Mouse (Mus musculus) embryo, embryonic 11 days (tissue): ENCODE results near the gene Prep.

Experiments used
- DNase-seq: peaks from one replicate; pipeline ENCODE4 v3.0.0-alpha.2; 2015

Prep gene

DNA sequence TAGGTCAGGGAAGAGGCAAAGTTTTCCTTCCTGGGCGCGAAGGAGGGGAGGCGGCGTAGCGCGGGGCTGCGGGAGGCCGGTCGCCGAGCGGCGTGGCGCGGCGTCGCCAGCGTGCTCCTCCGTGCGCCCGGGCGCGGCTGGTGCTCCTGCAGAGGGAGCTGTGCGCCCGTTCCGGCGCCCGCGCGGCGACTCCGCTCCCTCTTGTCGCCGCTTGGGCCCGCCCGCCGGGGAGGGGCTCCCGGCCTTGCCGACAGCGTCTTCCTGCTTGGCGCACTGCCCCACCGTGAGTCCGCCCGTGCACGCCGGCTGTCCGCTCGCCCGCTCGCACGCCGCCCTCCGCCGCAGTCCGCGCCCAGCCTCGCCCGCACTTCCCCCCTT lies at the start of gene Prep:
Gene Prep, plus strand, starts transcription at position 273 of the 378 bp plus-strand sequence.
- peak; percentile 95 for DNase-seq

DNA sequence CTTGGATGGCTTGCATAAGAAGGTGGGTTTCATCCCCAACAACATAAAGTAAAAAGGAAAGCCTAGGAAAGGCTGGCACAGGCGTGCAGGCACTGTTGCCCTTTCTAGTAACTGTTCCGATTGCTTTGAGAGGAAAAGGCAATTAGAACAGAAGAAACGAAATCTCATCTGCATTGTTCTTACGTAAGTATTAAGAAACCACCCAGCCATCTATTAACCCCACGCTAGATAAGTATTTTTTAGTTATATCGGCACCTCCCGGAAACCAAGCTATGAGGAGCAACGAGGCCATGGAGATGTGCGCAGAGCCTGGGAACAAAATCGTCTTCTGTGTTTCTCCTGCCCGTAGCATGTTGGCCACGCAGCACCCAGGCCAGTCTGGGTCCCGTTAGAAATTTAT lies 49.7 kb upstream of the Prep start:
- no peak for DNase-seq

DNA sequence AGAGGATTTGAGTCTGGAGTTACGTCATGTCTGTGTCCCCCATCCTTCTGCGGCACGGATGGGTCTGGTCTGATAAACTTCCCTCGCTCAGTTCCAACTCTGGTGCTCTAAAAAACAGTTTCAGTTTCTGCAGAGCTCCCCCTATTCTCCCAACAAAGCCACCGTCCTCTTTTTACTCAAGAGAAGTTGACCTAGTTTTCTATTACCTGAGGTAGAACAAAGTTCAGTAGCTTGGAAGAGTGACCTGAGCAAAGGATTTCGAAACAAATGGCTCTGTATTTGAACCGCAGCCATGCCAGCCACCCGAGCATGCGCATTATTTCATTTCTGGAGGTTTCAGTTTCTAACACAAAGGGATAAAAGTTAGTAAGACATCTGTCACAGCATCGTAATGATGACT lies 49.2 kb upstream of the Prep start:
- DNase-seq, result no peak

- DNase-seq, result no peak
Observed at GRCm38 (mm10) chr10:45019418-45019817, 47.6 kb upstream of the Prep start.

- DNase-seq, result no peak
Observed at GRCm38 (mm10) chr10:45019849-45020248, 47.2 kb upstream of the Prep start.

DNA sequence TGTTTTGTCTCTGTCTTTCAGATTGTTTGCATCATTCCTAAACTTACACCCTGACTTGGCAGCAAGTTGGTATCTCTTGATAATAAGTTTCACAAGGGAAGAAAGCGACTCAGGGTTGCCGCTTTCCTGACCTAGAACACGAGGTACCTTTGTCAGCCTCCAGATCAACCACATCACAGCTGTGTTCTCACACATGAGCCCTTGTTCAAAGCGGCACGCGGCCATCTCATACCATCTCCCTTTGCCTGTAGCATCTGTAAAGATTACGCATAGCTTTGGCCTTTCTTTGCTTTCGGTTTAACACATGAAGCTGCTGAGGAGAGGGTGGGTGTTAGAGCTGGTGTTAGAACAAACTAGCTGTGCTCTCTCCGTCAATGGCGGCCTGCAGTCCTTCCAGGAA lies 46.7 kb upstream of the Prep start:
- DNase-seq, result no peak

GRCm38 (mm10) chr10:45025184-45025583 lies 41.8 kb upstream of the Prep start:
- DNase-seq, result peak; percentile 49

DNA sequence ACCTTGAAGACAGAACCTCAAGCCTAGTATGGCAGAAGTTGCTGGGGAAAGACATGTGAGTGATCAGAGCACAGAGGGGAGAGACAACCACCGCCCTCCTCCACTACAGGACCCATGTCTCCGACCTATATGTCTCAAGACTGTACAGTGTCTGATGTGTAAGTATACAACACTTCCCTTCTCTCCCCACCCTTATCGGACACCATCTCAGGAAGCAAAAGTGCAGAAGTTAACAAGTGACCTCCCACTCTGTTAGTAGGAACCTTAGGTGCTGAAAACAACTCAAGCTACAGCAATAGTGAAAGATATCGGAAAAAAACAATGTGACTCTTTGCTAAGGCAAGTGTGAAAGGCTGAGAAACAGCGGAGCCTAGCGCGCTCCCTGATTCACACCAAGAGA lies 40.1 kb upstream of the Prep start:
- no peak for DNase-seq

DNA sequence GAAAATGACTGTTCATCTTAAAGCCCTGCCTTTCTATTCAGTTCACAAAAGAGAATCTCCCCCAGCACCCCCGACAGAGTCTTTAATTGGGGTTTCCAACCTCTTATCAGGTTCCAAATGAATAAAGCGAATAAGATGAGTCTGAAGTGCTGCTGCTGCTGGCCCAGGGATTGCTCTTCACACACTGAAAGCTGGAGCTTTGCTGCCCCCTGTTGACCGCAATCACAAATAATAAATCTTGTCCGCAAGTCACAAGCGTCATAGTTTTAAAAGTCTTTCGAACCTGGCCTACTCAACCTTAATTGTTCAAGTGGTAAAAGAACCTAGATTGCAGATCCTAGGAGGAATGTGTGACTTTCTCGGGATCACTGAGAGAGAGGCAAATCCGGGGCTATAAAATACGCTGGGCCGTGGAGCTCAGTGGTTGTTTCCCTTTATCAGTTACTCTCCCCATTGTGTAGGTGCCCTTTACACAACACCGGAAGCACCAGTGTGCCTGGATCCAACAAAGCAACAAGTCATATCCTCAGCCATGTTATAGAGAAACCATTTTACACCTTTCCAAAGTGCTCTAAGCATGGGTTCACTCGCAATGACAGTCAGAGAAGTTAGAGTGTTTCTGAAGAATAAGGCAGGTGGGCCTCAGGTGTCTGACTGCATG lies 21.6 kb upstream of the Prep start:
- DNase-seq, result peak; percentile 85

DNA sequence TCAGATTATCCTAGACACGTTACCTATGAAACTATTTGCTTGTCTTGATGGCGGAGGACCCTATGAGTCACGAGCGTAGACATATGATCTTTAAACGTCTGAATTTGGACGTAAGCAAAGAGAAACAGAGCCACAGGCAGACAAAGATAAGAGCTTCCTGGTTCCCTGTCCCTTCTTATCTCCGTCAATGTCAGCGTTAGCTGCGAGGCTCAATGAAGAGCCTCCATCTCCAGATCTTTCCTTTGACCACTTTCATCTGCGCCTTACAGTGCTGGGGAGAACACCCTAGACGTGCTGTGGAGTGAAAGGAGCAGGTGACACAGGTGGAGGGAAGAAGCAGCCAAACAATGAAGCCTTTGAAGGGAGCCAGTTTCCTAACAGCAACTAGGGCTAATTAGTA lies 18.8 kb upstream of the Prep start:
- no peak for DNase-seq

DNA sequence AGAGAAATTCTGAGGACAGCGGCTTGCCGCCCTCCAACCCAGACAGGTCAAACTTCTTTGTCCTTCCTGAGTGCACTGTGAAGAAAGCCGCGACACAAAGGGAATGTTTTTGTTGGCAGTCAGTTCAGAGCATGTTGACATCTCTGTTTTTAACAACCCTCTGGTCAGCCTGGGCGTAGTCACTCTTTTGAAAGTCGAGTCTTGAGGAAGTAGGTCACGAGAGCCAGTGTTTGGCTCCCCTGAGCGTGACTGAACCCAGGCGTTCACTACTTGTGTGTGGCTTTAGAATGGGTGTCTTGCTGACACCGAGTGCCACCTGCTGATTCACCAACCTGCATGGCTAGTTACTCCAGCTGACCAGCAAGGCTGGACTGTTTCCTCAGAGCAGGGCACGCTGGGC lies 18.4 kb upstream of the Prep start:
- DNase-seq, result no peak

- peak; percentile 83 for DNase-seq
Observed at GRCm38 (mm10) chr10:45051125-45051744, 15.8 kb upstream of the Prep start.

DNA sequence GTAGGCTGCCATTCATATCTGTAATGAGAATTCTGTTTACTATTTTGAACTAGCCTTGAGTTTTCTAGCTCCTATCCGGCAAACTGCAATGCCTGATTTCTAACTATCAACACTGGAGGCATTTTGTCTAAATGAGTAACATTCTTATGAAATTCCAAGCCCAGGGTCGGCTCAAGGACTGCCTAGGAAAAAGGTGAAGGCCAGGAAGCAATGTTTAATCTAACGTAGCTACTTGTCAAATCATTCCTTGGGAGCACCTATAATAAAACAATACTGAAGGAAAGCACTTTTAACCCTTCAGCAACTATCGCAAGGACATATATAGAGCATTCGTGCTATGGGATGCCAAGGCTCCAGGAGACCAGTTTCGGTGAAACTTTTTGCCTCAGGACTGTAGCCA lies 8.6 kb upstream of the Prep start:
- DNase-seq, result no peak

GRCm38 (mm10) chr10:45060841-45061240 lies 6.2 kb upstream of the Prep start:
- no peak for DNase-seq

- DNase-seq, result peak; percentile 43
Observed at GRCm38 (mm10) chr10:45066131-45066930, 672 bp upstream of the Prep start.

DNA sequence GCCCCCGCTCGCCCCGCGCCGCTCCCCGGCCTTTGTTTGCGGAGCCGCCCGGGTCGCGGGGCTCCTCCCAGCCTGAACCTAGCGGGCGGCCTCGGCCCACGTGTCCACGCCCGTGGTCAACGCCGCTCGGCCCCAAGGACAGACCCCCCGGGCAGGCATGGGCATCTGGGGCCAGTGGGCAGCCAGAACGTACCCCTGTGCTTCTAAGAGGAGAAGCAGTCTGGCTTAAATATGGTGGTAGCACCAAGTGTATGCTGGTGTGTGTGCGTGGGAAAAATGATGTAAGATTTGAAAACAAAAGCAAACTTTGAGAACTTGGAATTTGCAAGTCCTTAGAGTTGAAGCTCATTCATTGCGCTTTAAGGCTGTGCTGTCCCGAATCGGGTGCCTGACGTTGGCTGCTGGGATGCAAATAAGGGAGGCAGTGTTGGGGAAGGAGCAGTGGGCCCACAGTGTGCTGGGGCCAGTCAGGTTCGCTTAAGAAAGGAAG lies 478 bp downstream of the Prep start:
- peak; percentile 65 for DNase-seq

GRCm38 (mm10) chr10:45069557-45069956 lies 2.6 kb downstream of the Prep start:
- DNase-seq, result no peak

DNA sequence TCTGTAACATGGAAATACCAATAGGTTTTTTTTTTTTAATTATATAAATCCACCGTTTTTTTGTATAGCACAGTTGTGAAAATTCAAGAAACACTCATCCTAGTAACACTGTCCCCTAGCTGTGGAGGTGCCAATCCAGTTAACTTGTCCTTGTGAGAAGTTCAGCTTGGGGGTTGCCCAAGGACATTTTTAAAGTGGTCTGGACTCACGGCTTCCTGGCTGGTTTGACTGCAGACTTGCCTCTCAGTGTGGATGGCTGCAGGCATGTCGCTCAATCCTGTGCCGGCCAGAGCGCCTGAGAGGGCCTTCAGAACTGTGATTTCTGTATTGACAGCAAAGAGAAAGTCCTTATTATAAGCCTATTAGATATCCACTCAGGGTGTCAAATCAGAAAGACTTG lies 3.4 kb downstream of the Prep start:
- no peak for DNase-seq

DNA sequence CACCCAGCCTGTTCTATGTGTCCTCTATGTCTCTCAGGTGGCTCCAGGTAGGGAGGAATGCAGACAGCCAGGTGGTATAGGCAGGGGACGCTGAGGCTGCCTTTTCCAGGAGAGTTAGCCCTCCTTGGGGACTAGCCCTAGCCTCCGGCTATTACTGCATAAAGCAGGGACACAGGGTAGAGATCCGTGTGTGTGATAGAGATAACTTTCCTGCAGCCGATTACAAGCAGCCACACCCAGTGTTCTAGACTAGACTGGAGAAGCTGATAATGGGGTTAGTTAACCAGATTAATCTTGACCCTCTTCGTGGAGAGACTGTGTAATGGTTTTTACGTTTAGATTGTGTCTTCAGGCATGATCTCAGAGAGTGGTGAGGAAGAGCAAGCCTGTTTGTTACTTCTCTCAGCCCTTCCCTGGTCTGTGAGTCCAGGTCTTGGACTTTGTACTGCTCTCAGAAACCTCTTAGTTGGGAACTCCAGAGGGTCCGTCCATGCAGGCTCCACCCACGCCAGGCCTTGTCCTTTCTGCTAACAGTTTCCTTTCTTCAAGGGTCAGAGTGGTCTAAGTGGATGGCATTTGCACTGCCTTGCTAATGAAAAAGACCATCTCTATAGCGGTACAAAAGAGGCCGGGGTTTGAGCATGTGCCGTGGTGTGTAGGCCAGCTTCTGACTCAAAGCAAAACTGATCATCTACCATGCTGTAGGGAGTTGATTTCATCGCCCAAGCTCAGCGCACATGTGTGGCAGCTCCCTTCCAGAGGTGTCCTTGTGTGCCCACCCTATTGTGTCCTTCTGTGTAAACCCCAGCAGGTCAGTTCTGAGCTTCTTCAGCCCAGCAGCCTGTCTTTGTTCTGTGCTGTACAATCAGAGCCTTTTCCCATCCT lies 4.2 kb downstream of the Prep start:
- DNase-seq, result no peak

DNA sequence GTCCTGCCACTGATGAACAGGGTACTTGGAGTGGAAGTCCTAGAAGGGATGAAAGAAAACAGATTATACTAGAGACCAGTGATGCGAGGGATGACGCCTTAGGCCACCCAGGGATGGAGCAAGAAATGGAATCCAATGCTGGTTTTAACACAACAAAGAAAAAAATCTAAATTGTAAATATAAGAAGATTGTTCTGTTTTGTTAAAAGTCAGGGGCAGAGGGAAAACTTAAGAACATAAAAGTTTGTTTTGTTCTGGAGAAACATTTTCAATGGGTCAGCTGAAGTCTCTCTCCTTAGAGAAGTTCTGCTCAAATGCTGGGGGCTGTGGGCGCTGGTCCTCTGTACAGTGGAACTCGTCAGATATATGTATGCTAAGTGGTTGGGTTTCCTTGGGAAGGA lies 5.3 kb downstream of the Prep start:
- DNase-seq, result no peak

- DNase-seq, result no peak
Observed at GRCm38 (mm10) chr10:45074543-45074942, 7.5 kb downstream of the Prep start.

DNA sequence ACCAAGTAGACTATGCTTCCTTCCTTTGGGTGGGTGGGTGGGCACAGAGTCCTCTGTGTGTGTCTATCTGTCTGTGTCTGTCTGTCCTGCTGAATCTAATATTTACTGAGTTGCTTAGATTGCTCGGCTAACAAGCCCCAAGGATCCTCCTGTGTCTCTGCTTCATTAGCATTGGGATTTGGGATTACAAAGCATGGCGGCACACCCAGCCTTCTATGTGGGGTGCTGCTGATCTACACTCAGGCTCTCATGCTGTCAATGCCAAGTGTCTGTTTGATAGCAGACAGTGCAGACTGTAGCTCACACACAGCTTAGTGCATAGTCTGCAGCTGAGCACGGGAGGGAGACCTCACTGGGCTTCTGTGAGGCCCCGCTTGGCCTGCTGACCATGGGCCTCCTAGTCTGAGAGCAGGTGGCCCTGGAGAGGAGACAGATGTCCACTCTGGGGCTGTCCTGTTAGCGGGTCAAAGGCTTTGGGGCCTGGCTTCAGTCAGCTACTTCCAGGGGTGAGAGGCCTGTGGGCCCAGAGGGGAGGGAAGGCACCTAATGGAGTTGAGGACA lies 8.6 kb downstream of the Prep start:
- no peak for DNase-seq

DNA sequence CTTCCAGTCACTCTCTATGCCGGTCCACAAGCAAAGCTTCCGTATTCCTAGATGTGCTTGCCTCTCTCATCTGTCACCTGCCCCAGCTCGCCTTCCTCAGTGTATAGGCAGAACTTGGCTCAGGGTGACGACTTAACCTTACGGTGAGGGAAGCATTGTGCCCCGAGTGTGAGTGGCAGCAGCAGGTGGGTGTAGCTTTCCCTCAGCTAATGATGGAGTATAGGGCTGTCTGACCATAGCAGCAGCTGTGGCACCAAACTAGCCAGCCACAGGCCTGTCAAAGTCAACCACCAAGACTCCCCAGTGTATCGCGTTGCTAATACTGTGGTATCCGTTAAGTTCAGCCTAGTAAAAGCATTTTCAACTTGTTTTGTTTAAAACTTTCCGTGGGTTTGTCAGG lies 9.6 kb downstream of the Prep start:
- peak; percentile 12 for DNase-seq
